Mouse (Mus musculus) fat pad, adult 2 months (tissue): ENCODE measurements around the gene Gm13694.

Source experiments
- DNase-seq: peaks from one replicate; pipeline ENCODE4 v3.0.0-alpha.2; 2011; ENCODE audit warnings: low read depth, low spot score; ENCODE audit errors: extremely low read depth

Gene Gm13694

GRCm38 (mm10) chr2:84023319-84023718 is 44.6 kb downstream of the Gm13694 start:
- no peak for DNase-seq

- peak; percentile 64 for DNase-seq
Measured at GRCm38 (mm10) chr2:84025217-84025616, 46.5 kb downstream of the Gm13694 start.
